Mouse (Mus musculus) embryonic facial prominence, embryonic 15.5 days (tissue): ENCODE results near the gene Kdm4c. TPM values are rescaled to one million over a fixed set of nuclear protein-coding genes. Genes with fewer than 3 reads are reported as not detected.
"Not testable (repeated sequence)": the region's sequence is repeated elsewhere in the genome, so short reads cannot be mapped to it uniquely, and the experiment has no call there.

Source experiments
- ATAC-seq: fragments of 200-750 bp; cut with Nextera tagmentation; 2 replicates; pipeline ENCODE4 v1.8.0; 2017; ENCODE audit warnings: low read depth, moderate TSS enrichment; ENCODE audit not compliant: insufficient number of reproducible peaks, low FRiP score, low TSS enrichment
- H3K27ac ChIP-seq: fragments of 300-500 bp; sonication (generic); replicated peaks from 2 replicates; pipeline ENCODE4 v1.5.1; 2015; ENCODE audit warnings: mild to moderate bottlenecking, inconsistent platforms
- H3K27me3 ChIP-seq: fragments of 300-500 bp; sonication (generic); 2 replicates; pipeline ENCODE4 v1.6.1; 2015; ENCODE audit warnings: inconsistent platforms
- H3K36me3 ChIP-seq: fragments of 300-500 bp; sonication (generic); 2 replicates; pipeline ENCODE4 v1.6.1; 2015; ENCODE audit warnings: mild to moderate bottlenecking, inconsistent platforms
- H3K4me1 ChIP-seq: fragments of 300-500 bp; sonication (generic); 2 replicates; pipeline ENCODE4 v1.6.1; 2015; ENCODE audit warnings: inconsistent platforms
- H3K4me2 ChIP-seq: fragments of 300-500 bp; sonication (generic); replicated peaks from 2 replicates; pipeline ENCODE4 v1.6.1; 2015; ENCODE audit warnings: mild to moderate bottlenecking, inconsistent platforms
- H3K4me3 ChIP-seq: fragments of 300-500 bp; sonication (generic); replicated peaks from 2 replicates; pipeline ENCODE4 v1.5.1; 2015; ENCODE audit warnings: mild to moderate bottlenecking, inconsistent platforms
- H3K9ac ChIP-seq: fragments of 300-500 bp; sonication (generic); 2 replicates; pipeline ENCODE4 v1.6.1; 2015; ENCODE audit warnings: inconsistent platforms
- H3K9me3 ChIP-seq: fragments of 300-500 bp; sonication (generic); replicated peaks from 2 replicates; pipeline ENCODE4 v1.6.1; 2016; ENCODE audit warnings: inconsistent platforms
- WGBS: fragments of 180-500 bp; shearing (Covaris S2); methylation state at CpG from one replicate; pipeline ENCODE4 v1.1.7; 2015; 5-methylcytosine and 5-hydroxymethylcytosine counted together
- polyA plus RNA-seq: library from polyadenylated mRNA; unstranded; fragments of >200 nt; fragmentation: Nextera tagmentation; extraction: Ambion mirVana; gene quantifications from 2 replicates; pipeline ENCODE4 v1.2.1, GENCODE M21; 2015

Kdm4c gene
- 15.5 and 16.6 TPM in 2 replicates for polyA plus RNA-seq

GRCm38 (mm10) chr4:74242176-74242575 lies at the start of gene Kdm4c:
TSS of gene Kdm4c (plus strand) at chr4:74242497.
- Histone ChIP-seq H3K4me2 (no peak within 1 kb of the TSS), H3K4me3 (no peak within 1 kb of the TSS), H3K9ac (no peak within 1 kb of the TSS), H3K4me1 (no peaks in the 10 kb centered on the region), H3K27ac (no peak within 1 kb of the TSS), H3K9me3 (no peaks in the 10 kb centered on the region), H3K36me3 (no peaks in the 10 kb centered on the region), H3K27me3 (no peaks in the 10 kb centered on the region)
- ATAC-seq = no peak
- 85% methylated on average over 1 of the region's 1 CpGs for WGBS

GRCm38 (mm10) chr4:74201281-74201811 lies 41.0 kb upstream of the Kdm4c start:
- H3K4me1 ChIP-seq = no peaks in the 10 kb centered on the region
- no peak for ATAC-seq
- H3K9me3 ChIP-seq = no peaks in the 10 kb centered on the region
- H3K4me2 ChIP-seq = no peak overlapping the region
- no peak overlapping the region for H3K27ac ChIP-seq
- H3K36me3 ChIP-seq = no peaks in the 10 kb centered on the region
- no peak overlapping the region for H3K9ac ChIP-seq
- H3K4me3 ChIP-seq = no peak overlapping the region
- H3K27me3 ChIP-seq = no peaks in the 10 kb centered on the region

- not testable (repeated sequence) for H3K36me3 ChIP-seq, H3K9ac ChIP-seq, H3K27ac ChIP-seq, H3K4me3 ChIP-seq, H3K4me2 ChIP-seq, H3K4me1 ChIP-seq, H3K27me3 ChIP-seq, H3K9me3 ChIP-seq, ATAC-seq
- WGBS = 92% methylated on average over 1 of the region's 1 CpGs
Observed at GRCm38 (mm10) chr4:74221780-74222179, 20.5 kb upstream of the Kdm4c start.

GRCm38 (mm10) chr4:74222360-74222759 lies 19.9 kb upstream of the Kdm4c start:
- WGBS = 31% methylated on average over 3 of the region's 3 CpGs
- Histone ChIP-seq H3K9ac (no peak overlapping the region), H3K9me3 (no peaks in the 10 kb centered on the region), H3K27ac (no peak overlapping the region), H3K27me3 (no peaks in the 10 kb centered on the region), H3K4me1 (no peaks in the 10 kb centered on the region), H3K4me3 (no peak overlapping the region), H3K36me3 (no peaks in the 10 kb centered on the region), H3K4me2 (no peak overlapping the region)
- ATAC-seq = no peak

- Histone ChIP-seq H3K4me2 (no peak overlapping the region), H3K36me3 (no peaks in the 10 kb centered on the region), H3K9ac (no peak overlapping the region), H3K9me3 (no peaks in the 10 kb centered on the region), H3K4me3 (no peak overlapping the region), H3K27ac (no peak overlapping the region), H3K27me3 (no peaks in the 10 kb centered on the region), H3K4me1 (no peaks in the 10 kb centered on the region)
- WGBS = 62% methylated on average over 2 of the region's 2 CpGs
- no peak for ATAC-seq
Observed at GRCm38 (mm10) chr4:74224210-74224609, 18.1 kb upstream of the Kdm4c start.

- ATAC-seq = peak; percentile 6; the same call in 1 of the 2 replicates
- H3K4me3 ChIP-seq = no peak overlapping the region
- H3K4me2 ChIP-seq = no peak overlapping the region
- no peak overlapping the region for H3K27ac ChIP-seq
- H3K36me3 ChIP-seq = no peaks in the 10 kb centered on the region
- H3K9ac ChIP-seq = no peak overlapping the region
- no peaks in the 10 kb centered on the region for H3K4me1 ChIP-seq
- 79% methylated on average over 4 of the region's 4 CpGs for WGBS
- no peaks in the 10 kb centered on the region for H3K27me3 ChIP-seq
- H3K9me3 ChIP-seq = no peaks in the 10 kb centered on the region
Observed at GRCm38 (mm10) chr4:74230994-74231393, 11.3 kb upstream of the Kdm4c start.

- no peak overlapping the region for H3K4me2 ChIP-seq
- H3K9me3 ChIP-seq = no peaks in the 10 kb centered on the region
- no peaks in the 10 kb centered on the region for H3K27me3 ChIP-seq
- WGBS = 57% methylated on average over 5 of the region's 5 CpGs
- 0 out of 2 replicates have a peak, but pooled peaks have one; percentile 25 for ATAC-seq
- no peak overlapping the region for H3K4me3 ChIP-seq
- H3K27ac ChIP-seq = no peak overlapping the region
- H3K36me3 ChIP-seq = no peaks in the 10 kb centered on the region
- no peak overlapping the region for H3K9ac ChIP-seq
- no peaks in the 10 kb centered on the region for H3K4me1 ChIP-seq
Observed at GRCm38 (mm10) chr4:74231405-74231804, 10.9 kb upstream of the Kdm4c start.

- Histone ChIP-seq H3K9ac (no peak overlapping the region), H3K4me3 (no peak overlapping the region), H3K4me1 (no peaks in the 10 kb centered on the region), H3K27me3 (no peaks in the 10 kb centered on the region), H3K36me3 (no peaks in the 10 kb centered on the region), H3K9me3 (no peaks in the 10 kb centered on the region), H3K4me2 (no peak overlapping the region), H3K27ac (no peak overlapping the region)
- WGBS = 84% methylated on average over 3 of the region's 3 CpGs
- ATAC-seq = no peak
Observed at GRCm38 (mm10) chr4:74233534-74233933, 8.8 kb upstream of the Kdm4c start.

GRCm38 (mm10) chr4:74251348-74252244 lies 9.3 kb downstream of the Kdm4c start:
- H3K4me3 ChIP-seq = peak overlapping the region; percentile 82
- H3K4me1 ChIP-seq = peaks cover 8% of the 10 kb centered on the region
- H3K27ac ChIP-seq = peak overlapping the region; percentile 88
- WGBS = under 1% methylated on average over 65 of the region's 68 CpGs
- peak; percentile 98 for ATAC-seq
- H3K36me3 ChIP-seq = no peaks in the 10 kb centered on the region
- peak overlapping the region; percentile 75 for H3K4me2 ChIP-seq
- no peaks in the 10 kb centered on the region for H3K27me3 ChIP-seq
- peak overlapping the region; percentile 76 for H3K9ac ChIP-seq
- H3K9me3 ChIP-seq = no peaks in the 10 kb centered on the region

- no peaks in the 10 kb centered on the region for H3K36me3 ChIP-seq
- H3K9ac ChIP-seq = peak overlapping the region; percentile 76
- no peaks in the 10 kb centered on the region for H3K27me3 ChIP-seq
- no peaks in the 10 kb centered on the region for H3K9me3 ChIP-seq
- peak overlapping the region; percentile 88 for H3K27ac ChIP-seq
- H3K4me1 ChIP-seq = peaks cover 8% of the 10 kb centered on the region
- H3K4me3 ChIP-seq = peak overlapping the region; percentile 82
- 1% methylated on average over 46 of the region's 46 CpGs for WGBS
- ATAC-seq = peak; percentile 69
- peak overlapping the region; percentile 75 for H3K4me2 ChIP-seq
Observed at GRCm38 (mm10) chr4:74252245-74253105, 10.2 kb downstream of the Kdm4c start.

GRCm38 (mm10) chr4:74257882-74258281 lies 15.6 kb downstream of the Kdm4c start:
- ATAC-seq = no peak
- WGBS = 66% methylated on average over 5 of the region's 5 CpGs

More at GRCm38 (mm10) chr4:74257882-74258281, 15.6 kb downstream of the Kdm4c start:
- Histone ChIP-seq H3K9ac (no peak overlapping the region), H3K4me2 (no peak overlapping the region), H3K27me3 (no peaks in the 10 kb centered on the region), H3K27ac (no peak overlapping the region), H3K4me1 (peaks cover 2% of the 10 kb centered on the region), H3K36me3 (no peaks in the 10 kb centered on the region), H3K4me3 (no peak overlapping the region), H3K9me3 (no peaks in the 10 kb centered on the region)
